Mouse (Mus musculus): Measurements from ENCODE around the gene Btaf1.

Gene Btaf1

DNA sequence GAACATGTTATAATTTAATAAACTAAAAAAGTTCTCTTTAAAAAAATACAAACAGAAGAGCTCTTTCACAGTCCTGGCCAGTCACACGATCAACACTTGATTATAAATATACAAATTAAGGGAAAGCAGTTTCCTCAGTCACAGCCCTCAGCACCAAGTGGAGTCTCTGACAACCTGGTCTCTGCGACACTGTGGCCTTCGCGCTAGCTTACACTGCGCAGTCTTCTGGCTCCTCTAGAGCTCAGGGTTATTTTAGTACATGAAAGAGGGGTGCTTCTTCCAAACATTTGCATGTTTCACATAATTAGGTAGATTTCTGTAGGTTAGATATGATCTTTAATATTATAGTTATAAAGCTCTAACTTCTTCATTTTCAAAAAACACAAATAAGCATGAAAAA, 96.3 kb downstream of the Btaf1 start:
- no peak for DNase-seq (ENCODE audit: low spot score)

DNA sequence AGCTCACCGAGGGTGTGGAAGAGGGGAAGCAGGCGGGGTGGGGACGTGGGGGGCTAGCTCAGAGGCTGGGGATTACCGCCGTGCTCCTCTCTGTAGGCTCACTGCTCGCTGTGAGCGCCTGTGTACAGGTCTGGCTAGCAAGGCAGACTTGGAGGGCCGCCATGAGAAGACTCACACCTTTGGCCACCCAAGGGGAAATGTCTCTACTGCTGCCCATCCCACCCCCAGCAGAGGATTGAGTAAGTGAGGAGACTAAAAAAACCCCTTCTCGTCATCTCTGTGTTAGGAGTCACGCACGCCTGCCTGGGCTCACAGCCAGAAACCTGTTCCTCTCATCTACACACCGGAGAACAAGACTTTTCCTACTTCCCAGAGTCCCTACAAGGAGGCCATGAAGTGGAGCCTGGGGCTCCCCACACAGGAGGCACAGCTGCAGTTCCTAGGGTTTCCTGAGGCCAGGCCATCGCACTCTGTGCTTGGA, 100.0 kb downstream of the Btaf1 start:
- no peak for DNase-seq (ENCODE audit: low spot score)

DNA sequence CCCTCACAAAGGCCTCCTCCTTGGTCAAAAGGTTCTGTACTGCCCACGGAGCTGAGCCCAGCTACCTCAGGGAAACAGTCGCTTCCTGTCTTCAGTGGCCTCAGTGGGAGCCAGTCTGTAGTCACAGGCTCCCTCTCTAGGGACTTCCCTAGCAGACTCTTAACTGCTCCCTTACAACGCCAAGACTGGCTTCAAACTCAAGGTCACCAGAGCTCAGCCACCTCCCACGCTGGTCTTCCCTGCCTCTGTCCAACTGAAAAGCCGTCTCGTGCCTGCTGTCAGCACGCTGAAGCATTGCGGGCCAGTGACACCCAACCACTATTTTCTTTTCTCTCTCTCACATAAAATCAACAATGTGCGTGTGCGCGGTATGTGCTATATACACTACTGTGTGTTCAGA, 100.5 kb downstream of the Btaf1 start:
- peak; percentile 45 for DNase-seq (ENCODE audit: low spot score)

DNA sequence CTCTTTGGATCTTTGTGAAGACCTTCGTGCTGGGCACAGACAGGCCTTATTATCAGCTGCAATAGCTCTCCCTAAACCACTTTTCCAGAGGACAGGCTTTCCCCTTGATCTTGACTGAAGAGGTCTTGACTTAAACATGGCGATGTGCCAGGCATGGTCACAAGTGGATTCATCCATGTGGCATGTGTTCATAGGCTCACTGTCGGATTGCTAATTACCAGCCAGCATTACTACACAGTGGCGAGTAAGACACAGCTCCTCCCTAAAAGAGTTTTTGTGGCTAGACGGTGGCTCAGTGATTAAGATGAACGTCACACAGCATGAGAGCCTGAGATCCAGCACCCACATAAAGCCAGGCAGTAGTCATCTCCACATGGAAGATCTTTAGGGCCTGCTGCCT, 103.9 kb downstream of the Btaf1 start:
- no peak for DNase-seq (ENCODE audit: low spot score)

DNA sequence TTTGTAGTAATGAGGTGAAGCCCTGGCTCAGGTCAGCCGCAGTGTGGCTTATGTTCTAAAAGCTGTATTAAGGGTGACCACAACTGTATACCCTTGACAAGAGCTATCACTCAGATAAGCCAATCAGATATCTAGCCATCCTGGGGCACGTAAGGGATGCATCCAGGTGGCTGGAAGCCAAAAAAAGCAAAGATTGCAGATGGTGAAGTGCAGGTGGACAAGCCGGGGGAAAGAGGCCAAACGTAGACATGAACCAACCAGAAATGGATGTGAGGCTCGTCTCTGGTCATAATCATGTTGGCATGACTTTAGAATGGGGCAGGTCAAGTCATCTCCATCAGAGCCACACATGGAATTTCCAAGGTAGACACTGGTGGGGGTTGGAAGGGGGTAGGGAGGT, 105.6 kb downstream of the Btaf1 start:
- no peak for DNase-seq (ENCODE audit: low spot score)

DNA sequence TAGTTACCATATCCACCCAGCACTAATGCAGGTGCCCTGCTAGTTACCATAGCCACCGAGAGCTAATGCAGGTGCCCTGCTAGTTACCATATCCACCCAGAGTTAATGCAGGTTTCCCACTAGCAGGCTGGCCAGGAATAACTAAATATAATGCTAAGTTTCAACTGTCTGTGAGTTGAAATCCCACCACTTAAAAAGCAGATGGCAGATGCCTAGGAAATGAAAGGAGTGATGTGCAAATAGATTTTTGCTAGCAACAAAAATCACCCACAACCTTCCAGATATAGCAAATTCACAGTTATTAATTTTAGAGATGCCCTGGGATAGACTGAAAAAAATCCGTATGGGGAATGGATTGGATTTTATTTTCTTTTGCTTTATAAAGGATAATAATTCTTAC, 106.5 kb downstream of the Btaf1 start:
- no peak for DNase-seq (ENCODE audit: low spot score)

DNA sequence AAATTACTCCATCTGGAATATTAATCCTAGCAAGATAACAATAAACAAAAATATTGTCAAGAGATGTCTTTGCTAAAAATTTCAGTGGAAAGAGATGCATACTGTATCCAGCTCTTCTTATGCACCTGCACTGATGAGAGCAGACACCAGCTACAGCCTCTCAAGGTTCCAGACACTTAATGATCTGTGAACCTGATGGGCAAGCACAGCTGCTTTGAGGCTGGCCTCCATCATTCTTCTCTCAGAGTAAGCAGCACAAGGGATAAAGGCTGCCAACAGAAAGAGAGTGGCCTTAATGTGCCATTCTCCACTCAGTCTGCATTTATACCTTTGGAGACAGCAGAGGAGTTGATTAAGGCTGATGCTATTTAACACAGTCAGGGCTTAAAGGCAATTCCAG, 115.0 kb downstream of the Btaf1 start:
- no peak for DNase-seq (ENCODE audit: low spot score)

DNA sequence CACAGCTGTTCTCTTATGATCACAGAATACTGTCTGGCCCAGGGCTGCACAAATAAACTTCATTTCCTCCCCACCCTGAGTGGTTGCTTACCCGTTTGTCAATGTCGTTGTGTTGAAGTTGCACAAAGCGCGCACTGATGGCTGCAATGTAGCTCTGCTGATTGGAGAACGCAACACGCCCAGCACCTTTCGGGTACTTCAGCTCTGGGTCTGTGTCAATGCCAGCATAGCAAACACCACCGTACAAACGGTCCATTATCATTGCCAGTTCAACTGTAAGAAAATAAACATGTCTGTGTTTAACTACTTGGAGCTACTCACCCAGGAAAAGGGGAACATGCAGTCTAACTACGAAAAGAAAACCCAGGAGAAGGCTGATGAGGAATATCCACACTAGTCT, 118.6 kb downstream of the Btaf1 start:
- DNase-seq (ENCODE audit: low spot score), result no peak

DNA sequence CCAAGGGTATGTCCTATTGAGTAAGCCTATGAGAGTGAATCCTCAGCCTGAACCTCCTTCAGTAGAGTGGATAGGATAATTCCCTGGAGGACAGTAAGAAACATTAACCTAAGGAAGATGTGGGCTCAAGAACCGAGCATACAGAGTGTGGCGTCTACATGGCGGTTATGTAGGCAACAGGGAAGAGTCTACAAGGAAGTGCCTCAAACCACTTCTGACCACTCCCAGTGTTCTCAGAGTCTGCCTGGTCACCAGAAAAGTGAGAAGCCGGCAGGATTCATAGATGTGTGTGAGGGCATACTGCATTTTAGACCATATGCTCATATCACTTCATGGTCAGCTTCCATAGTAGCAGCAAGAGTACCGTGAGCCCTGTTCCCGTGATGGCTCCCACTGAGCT, 122.6 kb downstream of the Btaf1 start:
- DNase-seq (ENCODE audit: low spot score), result no peak

DNA sequence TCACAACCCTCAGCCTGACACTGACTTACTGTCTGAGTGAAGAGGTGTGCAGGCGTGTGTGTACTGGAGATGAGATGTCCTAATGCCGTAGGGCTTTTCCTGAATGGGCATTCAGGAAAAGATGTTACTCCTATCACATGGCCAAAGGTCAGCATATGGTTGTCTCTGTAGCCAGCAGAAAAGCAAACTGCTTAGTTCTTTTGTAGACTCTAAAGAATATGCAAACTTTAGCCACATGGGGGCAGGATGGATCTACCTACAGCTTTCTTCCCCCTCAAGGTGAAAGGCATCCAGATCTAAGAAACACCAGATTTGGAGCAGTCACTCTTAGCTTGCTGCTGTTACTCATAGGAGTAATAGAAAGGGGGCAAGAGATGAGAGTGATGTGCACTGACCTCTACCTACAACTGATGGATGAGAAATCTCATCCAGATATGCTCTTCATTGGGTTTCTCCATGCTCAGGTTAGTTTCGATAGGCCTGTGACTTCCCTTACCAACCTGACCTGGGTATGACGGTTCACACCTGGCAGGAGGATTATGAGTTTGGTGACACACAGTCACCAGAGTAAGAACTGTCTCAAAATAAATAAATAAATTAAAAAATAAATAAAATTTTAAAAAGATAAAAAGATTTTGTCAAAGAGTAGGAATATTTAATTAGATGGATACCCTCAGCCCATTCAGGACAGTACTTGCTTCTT, 124.9 kb downstream of the Btaf1 start:
- DNase-seq (ENCODE audit: low spot score), result no peak

DNA sequence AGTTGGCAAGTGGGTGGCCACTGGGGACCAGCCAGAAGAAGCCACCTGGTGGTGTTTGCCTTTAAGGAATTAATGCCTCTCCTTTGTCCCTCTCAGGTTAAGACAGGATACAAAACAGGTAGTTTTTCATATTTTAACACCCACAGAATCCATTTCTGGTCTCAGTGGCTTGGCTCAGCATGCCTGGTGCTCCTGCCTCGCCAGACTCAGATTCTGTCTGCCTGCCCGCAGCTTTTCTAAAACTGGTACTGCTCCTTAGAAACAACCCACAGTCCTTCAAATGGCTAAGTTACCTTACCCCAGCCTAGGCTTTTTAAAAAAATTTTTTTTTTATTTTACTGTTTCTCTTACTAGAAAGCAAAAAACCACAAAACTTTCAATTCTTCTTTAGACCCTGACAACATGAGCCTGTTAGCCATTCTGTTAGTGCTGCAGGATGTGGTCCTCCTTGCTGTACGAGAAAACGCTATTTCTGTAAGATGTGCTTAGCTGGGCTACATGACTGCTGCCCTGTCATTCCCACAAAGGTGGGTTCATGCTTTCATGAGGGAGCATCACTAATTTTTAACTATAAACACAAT, 130.2 kb downstream of the Btaf1 start:
- no peak for DNase-seq (ENCODE audit: low spot score)

DNA sequence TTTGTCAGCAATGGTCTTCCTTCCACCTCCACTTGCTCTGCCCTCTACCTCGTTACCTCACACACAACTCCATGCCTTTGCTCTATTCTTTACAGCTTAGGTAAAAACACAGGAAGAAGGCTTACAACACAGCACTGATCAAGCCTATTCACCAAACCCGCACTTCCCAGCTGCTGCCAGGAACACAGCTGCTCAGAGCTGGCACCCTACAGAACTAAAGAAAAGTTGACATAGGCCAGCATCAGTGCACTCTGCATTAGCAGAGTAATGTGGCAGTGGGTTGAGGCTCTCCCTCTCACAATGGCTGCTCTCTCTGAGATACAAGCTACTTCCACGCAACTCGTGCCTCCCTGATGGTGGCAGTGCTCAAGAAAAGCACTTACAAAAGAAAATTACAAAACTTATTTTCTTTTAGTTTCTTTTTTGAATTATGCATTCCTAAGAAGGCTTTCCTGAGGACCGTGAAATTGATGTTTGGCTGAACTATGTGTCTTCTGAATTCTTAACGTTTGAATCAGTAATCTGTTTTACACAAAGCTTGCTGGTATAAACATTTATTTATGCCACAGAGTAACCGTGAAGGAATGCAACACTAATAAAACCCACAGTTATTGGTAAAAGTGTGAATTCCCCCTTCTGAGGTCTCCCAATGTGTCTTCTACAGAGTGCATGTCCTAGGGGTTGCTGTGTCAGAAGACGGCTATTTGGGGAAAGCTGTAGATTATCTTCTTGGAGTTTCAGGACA, 131.5 kb downstream of the Btaf1 start:
- no peak for DNase-seq (ENCODE audit: low spot score)

DNA sequence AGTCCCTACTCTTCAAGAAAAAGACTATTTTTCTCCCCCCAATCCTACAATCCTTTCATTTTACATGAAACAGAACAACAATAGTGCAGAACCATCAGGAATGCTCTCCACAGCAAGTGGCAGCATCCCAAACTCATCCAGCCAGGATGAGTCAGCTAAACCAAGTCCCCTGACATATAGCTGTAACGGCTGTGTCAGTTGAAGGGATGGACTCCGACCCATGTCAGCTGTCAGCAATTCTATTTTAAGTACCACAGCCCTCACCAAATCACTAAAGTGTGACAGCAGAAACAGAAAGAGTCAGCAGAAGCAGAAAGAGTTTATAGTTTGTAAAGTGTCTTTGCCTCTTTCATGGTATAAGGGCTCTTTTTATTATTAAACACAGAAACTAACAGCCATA, 133.7 kb downstream of the Btaf1 start:
- DNase-seq (ENCODE audit: low spot score), result no peak

DNA sequence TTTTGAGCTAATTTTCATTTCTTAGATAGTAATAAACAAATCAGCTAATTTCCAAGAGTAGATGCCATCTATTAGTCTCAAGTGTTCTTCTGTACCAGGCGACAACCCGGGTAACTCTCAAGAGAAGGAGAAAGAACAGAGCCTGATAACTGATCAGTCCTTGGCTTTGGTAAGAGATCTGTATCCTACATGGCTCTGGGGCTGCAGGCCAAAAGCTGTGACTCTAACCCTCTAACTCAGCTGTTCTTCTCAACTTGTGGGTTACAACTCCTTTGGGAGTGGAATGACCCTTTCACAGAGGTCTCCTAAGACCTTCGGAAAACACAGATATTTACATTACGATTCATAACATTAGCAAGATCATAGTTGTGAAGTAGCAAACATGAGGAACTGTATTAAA, 134.2 kb downstream of the Btaf1 start:
- no peak for DNase-seq (ENCODE audit: low spot score)
